Mouse (Mus musculus) spleen, postnatal 14 days (tissue): ENCODE results near the gene Fbxo42.

Source experiments
- DNase-seq, 2 experiments: peaks; one replicate each; pipeline ENCODE4 v3.0.0; 2021 to 2022; ENCODE audit warnings: low spot score in 2 of 2

Gene Fbxo42

GRCm38 (mm10) chr4:141147112-141148008 lies at the start of gene Fbxo42:
Fbxo42 (plus strand) TSS chr4:141147913.
- peak; percentile 92 to 95 for DNase-seq

DNA sequence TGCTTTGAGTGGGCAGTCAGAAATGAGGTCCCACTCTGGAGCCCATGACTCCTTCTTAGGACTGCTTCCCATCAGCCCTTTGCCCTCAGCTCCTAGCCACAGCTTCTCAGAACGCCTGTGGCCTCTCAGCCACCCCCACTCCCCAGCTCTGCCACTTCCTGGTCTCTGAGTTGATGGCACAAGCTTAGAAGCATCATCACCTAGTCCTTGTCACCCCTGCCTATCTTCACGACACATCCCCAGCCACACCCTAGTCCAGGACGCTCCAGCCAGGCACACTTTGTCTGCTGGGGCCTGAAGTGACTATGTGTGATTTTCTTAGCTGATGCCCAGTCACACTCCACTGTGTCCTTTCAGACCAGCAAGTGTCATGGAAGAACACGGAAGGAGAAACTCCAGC lies 48.8 kb upstream of the Fbxo42 start:
- DNase-seq, result no peak

GRCm38 (mm10) chr4:141099956-141100355 lies 47.8 kb upstream of the Fbxo42 start:
- DNase-seq, result no peak

DNA sequence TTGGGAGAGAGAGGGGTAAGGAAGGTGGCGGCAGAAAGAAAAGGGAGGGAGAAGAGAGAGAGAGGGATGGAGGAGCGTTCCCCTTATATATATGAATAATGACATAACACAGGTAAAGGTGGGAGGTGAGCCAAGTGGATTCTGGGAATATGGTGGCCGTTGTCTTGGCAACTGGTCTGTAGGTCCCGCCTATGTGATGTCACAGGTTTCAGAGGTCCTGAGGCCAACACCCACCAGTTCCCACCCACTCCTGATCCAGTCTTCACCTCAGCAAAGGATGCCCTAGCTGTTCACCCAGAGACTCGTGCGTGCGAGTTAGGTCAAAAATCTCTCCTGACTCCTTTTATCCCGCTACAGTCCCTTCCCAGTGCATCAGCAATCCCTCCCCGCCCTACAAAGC lies 46.4 kb upstream of the Fbxo42 start:
- DNase-seq, result no peak

DNA sequence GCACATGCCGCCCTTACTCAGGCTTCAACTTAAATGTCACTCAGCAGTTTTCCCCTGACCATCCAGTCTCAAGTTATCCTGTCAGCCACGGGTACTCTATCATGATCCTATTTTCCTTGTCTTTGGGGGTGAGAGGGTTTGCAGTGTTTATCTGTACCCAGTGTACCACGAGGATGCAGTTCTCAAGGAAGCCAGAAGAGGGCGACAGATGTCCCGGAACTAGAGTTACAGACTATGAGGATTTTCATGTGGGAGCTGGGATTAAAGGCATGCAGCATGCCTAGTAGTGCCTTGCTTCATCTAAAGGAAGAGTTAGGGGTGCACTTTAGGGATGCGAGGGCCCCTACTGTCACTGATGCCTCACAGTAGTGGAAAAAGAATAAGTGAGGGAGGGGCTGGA lies 45.9 kb upstream of the Fbxo42 start:
- DNase-seq, result peak in 1 of 2 experiments; percentile 32

GRCm38 (mm10) chr4:141106526-141107183 lies 41.1 kb upstream of the Fbxo42 start:
- DNase-seq, result no peak

GRCm38 (mm10) chr4:141108196-141108732 lies 39.4 kb upstream of the Fbxo42 start:
- DNase-seq, result no peak

- DNase-seq, result no peak
These were observed 33.9 kb upstream of the Fbxo42 start for GRCm38 (mm10) chr4:141113831-141114230.

GRCm38 (mm10) chr4:141114521-141114981 lies 33.2 kb upstream of the Fbxo42 start:
- no peak for DNase-seq

DNA sequence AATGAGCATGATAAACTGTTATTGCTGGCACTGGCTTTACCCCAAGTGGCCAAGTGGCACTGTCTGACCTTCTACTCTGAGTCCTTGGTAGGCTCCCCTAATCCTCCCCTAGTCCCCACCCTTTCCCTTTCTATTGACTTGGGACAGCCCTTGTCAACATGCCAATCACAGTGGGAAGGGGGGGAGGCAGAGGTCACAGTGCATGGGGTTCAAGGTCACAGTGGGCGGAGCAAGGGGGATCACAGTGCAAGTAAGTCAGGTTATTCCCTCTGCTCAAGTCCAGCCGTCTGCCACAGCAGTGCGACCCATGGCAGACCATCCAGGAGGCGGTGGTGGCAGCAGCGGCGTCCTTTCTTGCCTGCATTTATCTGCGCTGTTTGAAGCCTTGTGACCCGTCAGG lies 32.3 kb upstream of the Fbxo42 start:
- DNase-seq, result no peak

GRCm38 (mm10) chr4:141118691-141119090 lies 29.0 kb upstream of the Fbxo42 start:
- no peak for DNase-seq

DNA sequence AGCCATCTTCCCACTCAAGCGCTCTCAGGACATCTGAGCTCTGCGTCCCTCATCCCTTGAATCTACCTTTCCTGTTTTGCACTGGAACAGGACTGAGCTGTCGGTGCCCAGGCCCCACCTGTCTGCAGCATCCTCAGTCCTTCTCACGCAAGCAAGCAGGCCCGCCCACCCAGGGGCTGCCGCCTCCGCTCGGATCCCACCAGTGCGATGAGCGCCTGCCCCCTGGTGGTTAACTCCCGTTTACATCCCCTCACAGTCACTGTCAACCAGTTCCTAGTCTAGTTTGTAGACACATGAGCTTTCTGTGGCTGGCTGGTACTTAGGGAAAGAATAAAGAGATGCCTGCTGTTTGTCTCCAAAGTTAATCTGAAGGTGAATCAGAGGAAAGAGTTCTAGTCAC lies 27.0 kb upstream of the Fbxo42 start:
- peak in 1 of 2 experiments; percentile 34 for DNase-seq

- DNase-seq, result no peak
These were observed 25.1 kb upstream of the Fbxo42 start for GRCm38 (mm10) chr4:141122663-141123062.

GRCm38 (mm10) chr4:141123065-141123464 lies 24.6 kb upstream of the Fbxo42 start:
- DNase-seq, result no peak

DNA sequence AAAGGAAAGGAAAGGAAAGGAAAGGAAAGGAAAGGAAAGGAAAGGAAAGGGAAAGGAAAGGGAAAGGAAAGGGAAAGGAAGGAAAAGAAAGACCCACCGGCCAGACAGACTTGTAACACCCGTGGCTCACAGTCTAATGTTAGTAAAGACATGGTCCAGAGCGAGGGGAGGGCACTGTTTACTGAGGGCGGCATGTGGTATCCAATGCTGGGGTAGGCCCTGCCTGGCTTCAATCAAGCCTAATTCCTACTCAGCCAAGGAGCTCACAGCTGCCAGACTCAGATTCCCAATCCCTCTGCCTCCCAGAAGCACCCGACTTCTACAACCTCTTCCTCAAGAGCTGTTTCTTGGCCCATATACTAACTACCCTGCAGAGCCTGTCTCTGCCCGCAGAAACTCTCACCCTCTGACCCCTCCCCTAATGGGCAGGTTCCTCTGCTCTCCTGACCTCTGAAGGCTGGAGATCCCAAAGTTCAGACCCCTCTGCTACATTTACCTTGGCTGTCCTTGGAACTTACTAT lies 18.5 kb upstream of the Fbxo42 start:
- no peak for DNase-seq

GRCm38 (mm10) chr4:141130704-141131342 lies 16.9 kb upstream of the Fbxo42 start:
- DNase-seq, result no peak

- no peak for DNase-seq
These were observed 16.1 kb upstream of the Fbxo42 start for GRCm38 (mm10) chr4:141131531-141132061.

GRCm38 (mm10) chr4:141132191-141132590 lies 15.5 kb upstream of the Fbxo42 start:
- no peak for DNase-seq

- no peak for DNase-seq
These were observed 14.5 kb upstream of the Fbxo42 start for GRCm38 (mm10) chr4:141133227-141133626.

DNA sequence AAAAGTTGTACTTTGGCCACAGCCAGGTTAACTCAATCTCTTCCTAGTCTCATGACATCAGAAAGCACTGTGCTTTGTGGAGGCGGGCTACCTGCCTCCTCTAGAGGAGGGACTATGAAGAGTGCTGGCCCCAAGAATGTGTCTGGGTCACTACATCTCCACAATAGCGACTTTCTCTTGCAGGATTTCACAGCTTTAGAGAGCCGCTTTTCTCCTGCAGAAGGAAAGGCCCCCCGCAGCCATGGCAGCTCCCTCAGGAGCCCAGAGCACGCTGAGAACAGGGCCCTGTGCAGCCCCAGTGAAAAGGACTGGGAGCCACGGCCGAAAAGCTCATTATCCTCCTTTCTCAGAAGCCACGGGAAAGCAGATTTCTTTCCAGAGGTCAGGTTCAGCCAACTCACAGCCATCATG lies 13.7 kb upstream of the Fbxo42 start:
- DNase-seq, result no peak

DNA sequence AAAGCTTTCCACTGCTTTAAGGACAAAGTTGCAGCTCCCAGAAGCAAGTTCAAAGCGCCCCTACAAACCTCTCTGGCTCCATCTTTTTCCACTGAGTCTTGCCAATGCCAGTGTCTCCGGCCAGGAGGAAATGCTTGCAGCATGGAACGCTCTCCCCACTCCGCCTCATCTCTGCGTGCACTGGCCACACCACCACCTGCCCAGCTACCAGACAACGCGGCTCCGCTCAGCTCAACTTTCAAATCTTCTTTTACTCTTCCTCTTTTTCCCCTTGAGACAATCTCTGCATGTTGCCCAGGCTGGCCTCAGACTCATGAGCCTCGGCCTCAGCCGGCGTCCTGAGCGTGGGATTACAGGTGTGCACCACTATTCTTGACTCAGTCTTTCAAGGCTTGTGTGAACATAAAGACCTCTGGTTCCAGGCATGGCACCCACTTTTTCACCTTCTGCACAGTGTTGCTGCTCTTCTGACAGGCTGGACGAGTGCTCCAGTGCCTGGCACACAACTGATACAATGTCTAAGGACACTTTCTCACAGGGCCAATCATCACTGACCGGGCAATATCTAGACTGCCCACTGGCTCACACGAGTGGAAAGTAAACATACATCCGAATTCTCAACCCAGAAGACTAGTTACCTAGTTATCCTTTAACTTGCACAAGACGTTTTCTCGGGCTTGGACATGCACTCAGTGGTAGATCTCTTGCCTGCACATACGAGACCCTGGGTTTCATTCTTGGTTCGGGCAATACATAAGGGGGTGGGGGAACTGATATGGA lies 12.8 kb upstream of the Fbxo42 start:
- DNase-seq, result peak in 1 of 2 experiments; percentile 30
